Mouse (Mus musculus): ENCODE results near the gene Cdh5.
"Not testable (repeated sequence)": the region's sequence is repeated elsewhere in the genome, so short reads cannot be mapped to it uniquely, and the experiment has no call there.

Cdh5 gene

GRCm38 (mm10) chr8:104093336-104093735 is 8.1 kb upstream of the Cdh5 start:
- DNase-seq = no peak

GRCm38 (mm10) chr8:104095595-104095994 is 5.8 kb upstream of the Cdh5 start:
- DNase-seq = no peak

- DNase-seq = no peak
These were observed 4.8 kb upstream of the Cdh5 start for GRCm38 (mm10) chr8:104096644-104097043.

- DNase-seq = no peak
These were observed 2.6 kb upstream of the Cdh5 start for GRCm38 (mm10) chr8:104098671-104099346.

GRCm38 (mm10) chr8:104099347-104100099 is 1.9 kb upstream of the Cdh5 start:
- peak; percentile 26 for DNase-seq

GRCm38 (mm10) chr8:104100724-104101123 is 701 bp upstream of the Cdh5 start:
- not testable (repeated sequence) for DNase-seq

GRCm38 (mm10) chr8:104103462-104103861 is 2.0 kb downstream of the Cdh5 start:
- DNase-seq = no peak

GRCm38 (mm10) chr8:104105768-104106167 is 4.3 kb downstream of the Cdh5 start:
- no peak for DNase-seq

GRCm38 (mm10) chr8:104106276-104106946 is 5.0 kb downstream of the Cdh5 start:
- DNase-seq = no peak

- DNase-seq = no peak
These were observed 5.7 kb downstream of the Cdh5 start for GRCm38 (mm10) chr8:104107111-104107510.

- no peak for DNase-seq
These were observed 6.6 kb downstream of the Cdh5 start for GRCm38 (mm10) chr8:104108048-104108447.

GRCm38 (mm10) chr8:104110498-104111134 is 9.2 kb downstream of the Cdh5 start:
- DNase-seq = no peak

- no peak for DNase-seq
These were observed 20.4 kb downstream of the Cdh5 start for GRCm38 (mm10) chr8:104121640-104122416.

- DNase-seq = no peak
These were observed 21.7 kb downstream of the Cdh5 start for GRCm38 (mm10) chr8:104123080-104123657.

- DNase-seq = no peak
These were observed 23.1 kb downstream of the Cdh5 start for GRCm38 (mm10) chr8:104124534-104124933.

GRCm38 (mm10) chr8:104127160-104127883 is 25.9 kb downstream of the Cdh5 start:
- no peak for DNase-seq

GRCm38 (mm10) chr8:104130916-104131315 is 29.5 kb downstream of the Cdh5 start:
- DNase-seq = no peak

- DNase-seq = no peak
These were observed 30.1 kb downstream of the Cdh5 start for GRCm38 (mm10) chr8:104131414-104131975.

GRCm38 (mm10) chr8:104134521-104134920 is 33.1 kb downstream of the Cdh5 start:
- DNase-seq = no peak

GRCm38 (mm10) chr8:104136277-104136676 is 34.9 kb downstream of the Cdh5 start:
- no peak for DNase-seq

GRCm38 (mm10) chr8:104137636-104138035 is 36.2 kb downstream of the Cdh5 start:
- DNase-seq = no peak
